Mouse (Mus musculus): Measurements from ENCODE around the gene Mapk11. TPM values are rescaled to one million over a fixed set of nuclear protein-coding genes. Genes with fewer than 3 reads are reported as not detected.

The Mapk11 gene
- total and polyA plus RNA-seq, 2 experiments from 2014 or later: 1.0 to 2.6 TPM

DNA sequence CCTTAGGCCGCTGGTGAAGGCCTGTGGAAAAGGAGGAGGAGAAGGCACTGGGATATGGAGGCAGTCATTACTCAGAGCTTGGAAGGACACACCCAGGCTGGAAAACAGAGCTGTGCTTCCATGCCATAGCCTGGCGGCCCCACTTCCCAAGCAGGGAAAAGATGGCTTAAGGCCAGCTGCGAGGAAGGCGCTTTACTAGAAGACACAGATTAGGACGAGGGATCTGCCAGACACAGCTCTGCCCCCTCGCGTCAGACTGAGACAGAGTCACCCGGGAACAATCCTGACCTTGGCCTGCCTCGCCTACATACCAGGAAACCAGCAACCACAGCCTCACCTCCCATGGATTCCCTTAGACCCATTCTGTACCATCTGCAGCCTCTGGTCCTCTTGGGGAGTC lies 39.3 kb downstream of the Mapk11 start:
- no peaks in the 10 kb centered on the region for H3K4me1 ChIP-seq (ENCODE audit: control insufficient read depth, insufficient read depth)
- ATAC-seq (ENCODE audit: insufficient read depth, low read depth): peak; percentile 76
- no peaks in the 10 kb centered on the region for H3K9me3 ChIP-seq (replicated peaks; ENCODE audit: control insufficient read depth, low read length)
- H3K27ac ChIP-seq (ENCODE audit: low read depth): no peak overlapping the region
- H3K4me2 ChIP-seq (ENCODE audit: low read depth, low read length): no peak overlapping the region
- H3K4me3 ChIP-seq (ENCODE audit: low read depth, low read length): no peak overlapping the region
- H3K9ac ChIP-seq (replicated peaks; ENCODE audit: low read depth, low read length): no peak overlapping the region
- DNase-seq (ENCODE audit: low spot score): peak; percentile 57
- WGBS: 43% methylated on average over 9 of the region's 9 CpGs
- H3K27me3 ChIP-seq (ENCODE audit: control insufficient read depth, insufficient read depth, low read length): no peaks in the 10 kb centered on the region
- TF ChIP-seq EP300 (IDR thresholded peaks at IDR 0.05; ENCODE audit: low read depth) (no peak), CTCF (IDR thresholded peaks at IDR 0.05; ENCODE audit: low read depth) (peak; percentile 41)
- H3K36me3 ChIP-seq (replicated peaks; ENCODE audit: control insufficient read depth, insufficient read depth, low read length): peaks cover 86% of the 10 kb centered on the region

DNA sequence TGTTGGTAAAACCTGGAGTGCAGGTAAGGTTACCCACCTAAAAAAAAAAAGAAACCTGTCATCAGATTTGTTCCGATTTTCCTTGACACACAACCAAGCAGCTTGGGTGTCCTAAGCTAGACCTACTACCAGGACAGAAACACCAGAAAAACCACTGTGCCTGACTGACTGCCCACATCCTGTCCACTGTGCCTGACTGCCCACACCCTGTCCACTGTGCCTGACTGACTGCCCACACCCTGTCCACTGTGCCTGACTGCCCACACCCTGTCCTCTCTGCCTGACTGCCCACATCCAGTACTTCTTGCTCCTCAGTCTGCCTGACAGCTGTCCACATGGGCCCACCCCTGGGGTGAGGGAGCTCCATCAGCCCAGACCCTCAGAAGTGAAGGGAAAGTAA lies 42.5 kb downstream of the Mapk11 start:
- no peak overlapping the region for H3K4me2 ChIP-seq (ENCODE audit: low read depth, low read length)
- H3K27me3 ChIP-seq (ENCODE audit: control insufficient read depth, insufficient read depth, low read length): no peaks in the 10 kb centered on the region
- ATAC-seq (ENCODE audit: insufficient read depth, low read depth): no peak
- no peak for TF ChIP-seq CTCF (IDR thresholded peaks at IDR 0.05; ENCODE audit: low read depth)
- no peak for TF ChIP-seq EP300 (IDR thresholded peaks at IDR 0.05; ENCODE audit: low read depth)
- H3K9ac ChIP-seq (replicated peaks; ENCODE audit: low read depth, low read length): no peak overlapping the region
- WGBS: 88% methylated on average over 1 of the region's 1 CpGs
- no peak overlapping the region for H3K27ac ChIP-seq (ENCODE audit: low read depth)
- peaks cover 88% of the 10 kb centered on the region for H3K36me3 ChIP-seq (replicated peaks; ENCODE audit: control insufficient read depth, insufficient read depth, low read length)
- no peaks in the 10 kb centered on the region for H3K4me1 ChIP-seq (ENCODE audit: control insufficient read depth, insufficient read depth)
- no peaks in the 10 kb centered on the region for H3K9me3 ChIP-seq (replicated peaks; ENCODE audit: control insufficient read depth, low read length)
- no peak overlapping the region for H3K4me3 ChIP-seq (ENCODE audit: low read depth, low read length)
- DNase-seq (ENCODE audit: low spot score): no peak

DNA sequence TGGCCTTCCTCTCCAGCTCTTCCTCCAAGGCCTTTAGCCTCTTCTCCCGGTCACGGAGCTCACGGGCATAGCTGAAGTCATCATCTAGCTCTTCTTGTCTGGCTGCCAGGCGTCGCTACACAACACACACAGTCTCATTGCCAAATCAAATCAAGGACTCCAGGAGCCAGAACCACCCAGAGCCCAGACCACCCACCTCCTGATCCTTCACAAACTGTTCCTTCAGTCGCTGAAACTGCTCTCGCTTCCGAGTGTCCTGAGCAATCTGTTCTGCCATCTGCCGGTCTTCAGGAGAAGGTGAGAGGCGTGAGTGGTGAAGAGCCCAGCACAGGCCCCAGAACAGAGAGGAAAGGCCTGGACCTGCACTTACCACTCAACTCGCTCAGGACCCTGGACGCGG lies 43.4 kb downstream of the Mapk11 start:
- Histone ChIP-seq H3K27ac (ENCODE audit: low read depth) (no peak overlapping the region), H3K4me1 (ENCODE audit: control insufficient read depth, insufficient read depth) (no peaks in the 10 kb centered on the region), H3K9ac (replicated peaks; ENCODE audit: low read depth, low read length) (no peak overlapping the region), H3K4me2 (ENCODE audit: low read depth, low read length) (no peak overlapping the region), H3K4me3 (ENCODE audit: low read depth, low read length) (no peak overlapping the region), H3K9me3 (replicated peaks; ENCODE audit: control insufficient read depth, low read length) (no peaks in the 10 kb centered on the region), H3K27me3 (ENCODE audit: control insufficient read depth, insufficient read depth, low read length) (no peaks in the 10 kb centered on the region), H3K36me3 (replicated peaks; ENCODE audit: control insufficient read depth, insufficient read depth, low read length) (peaks cover 88% of the 10 kb centered on the region)
- 85% methylated on average over 13 of the region's 13 CpGs for WGBS
- TF ChIP-seq CTCF (IDR thresholded peaks at IDR 0.05; ENCODE audit: low read depth) (no peak), EP300 (IDR thresholded peaks at IDR 0.05; ENCODE audit: low read depth) (no peak)
- no peak for DNase-seq (ENCODE audit: low spot score)
- ATAC-seq (ENCODE audit: insufficient read depth, low read depth): no peak

DNA sequence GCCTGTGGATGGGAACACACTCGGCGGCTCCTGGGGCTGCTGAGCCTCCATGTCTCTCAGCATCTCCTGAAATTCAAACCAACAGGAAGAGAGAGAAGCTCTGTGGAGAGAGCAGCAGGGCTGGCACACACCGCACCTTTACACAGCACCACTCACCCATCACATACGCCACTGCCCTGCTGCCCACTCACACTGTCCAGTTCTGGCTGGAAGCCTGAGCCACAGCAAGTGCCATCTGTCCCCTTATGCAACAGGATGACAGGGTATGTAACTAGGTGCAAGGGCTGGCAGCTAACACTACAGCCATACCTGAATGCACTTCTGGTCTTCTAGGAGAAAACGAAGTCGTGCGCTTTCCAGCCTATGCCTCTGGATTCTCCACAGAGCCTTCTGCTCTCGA lies 45.0 kb downstream of the Mapk11 start:
- Histone ChIP-seq H3K27me3 (ENCODE audit: control insufficient read depth, insufficient read depth, low read length) (no peaks in the 10 kb centered on the region), H3K36me3 (replicated peaks; ENCODE audit: control insufficient read depth, insufficient read depth, low read length) (peaks cover 92% of the 10 kb centered on the region), H3K9ac (replicated peaks; ENCODE audit: low read depth, low read length) (no peak overlapping the region), H3K9me3 (replicated peaks; ENCODE audit: control insufficient read depth, low read length) (no peaks in the 10 kb centered on the region), H3K4me3 (ENCODE audit: low read depth, low read length) (no peak overlapping the region), H3K4me2 (ENCODE audit: low read depth, low read length) (no peak overlapping the region), H3K27ac (ENCODE audit: low read depth) (no peak overlapping the region), H3K4me1 (ENCODE audit: control insufficient read depth, insufficient read depth) (no peaks in the 10 kb centered on the region)
- 91% methylated on average over 8 of the region's 8 CpGs for WGBS
- ATAC-seq (ENCODE audit: insufficient read depth, low read depth) (no peak), DNase-seq (ENCODE audit: low spot score) (no peak)
- TF ChIP-seq CTCF (IDR thresholded peaks at IDR 0.05; ENCODE audit: low read depth): no peak
- TF ChIP-seq EP300 (IDR thresholded peaks at IDR 0.05; ENCODE audit: low read depth): no peak

DNA sequence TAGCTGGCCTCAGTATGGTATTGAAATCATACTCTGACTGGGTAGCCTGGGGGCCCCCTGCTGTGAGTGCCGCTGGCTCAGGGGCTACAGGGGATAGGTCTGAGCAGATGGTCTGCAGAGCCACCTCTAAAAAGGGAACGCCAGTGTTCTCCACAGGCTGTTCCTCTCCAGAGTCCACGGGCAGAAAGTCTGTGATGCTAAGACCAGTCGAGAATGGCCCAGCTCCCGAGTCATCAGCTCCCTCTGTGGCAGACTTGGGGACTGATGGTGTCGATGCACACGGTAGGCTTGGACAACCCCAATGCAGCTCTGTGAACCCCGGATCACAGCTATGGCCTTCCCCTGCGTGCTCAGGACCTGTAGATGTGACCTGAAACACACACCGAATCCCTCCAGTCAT lies 45.5 kb downstream of the Mapk11 start:
- DNase-seq (ENCODE audit: low spot score) (no peak), ATAC-seq (ENCODE audit: insufficient read depth, low read depth) (no peak)
- Histone ChIP-seq H3K4me3 (ENCODE audit: low read depth, low read length) (no peak overlapping the region), H3K36me3 (replicated peaks; ENCODE audit: control insufficient read depth, insufficient read depth, low read length) (peaks cover 95% of the 10 kb centered on the region), H3K9ac (replicated peaks; ENCODE audit: low read depth, low read length) (no peak overlapping the region), H3K4me2 (ENCODE audit: low read depth, low read length) (no peak overlapping the region), H3K4me1 (ENCODE audit: control insufficient read depth, insufficient read depth) (no peaks in the 10 kb centered on the region), H3K27ac (ENCODE audit: low read depth) (no peak overlapping the region), H3K9me3 (replicated peaks; ENCODE audit: control insufficient read depth, low read length) (no peaks in the 10 kb centered on the region), H3K27me3 (ENCODE audit: control insufficient read depth, insufficient read depth, low read length) (no peaks in the 10 kb centered on the region)
- WGBS: 85% methylated on average over 10 of the region's 10 CpGs
- TF ChIP-seq CTCF (IDR thresholded peaks at IDR 0.05; ENCODE audit: low read depth) (no peak), EP300 (IDR thresholded peaks at IDR 0.05; ENCODE audit: low read depth) (no peak)

DNA sequence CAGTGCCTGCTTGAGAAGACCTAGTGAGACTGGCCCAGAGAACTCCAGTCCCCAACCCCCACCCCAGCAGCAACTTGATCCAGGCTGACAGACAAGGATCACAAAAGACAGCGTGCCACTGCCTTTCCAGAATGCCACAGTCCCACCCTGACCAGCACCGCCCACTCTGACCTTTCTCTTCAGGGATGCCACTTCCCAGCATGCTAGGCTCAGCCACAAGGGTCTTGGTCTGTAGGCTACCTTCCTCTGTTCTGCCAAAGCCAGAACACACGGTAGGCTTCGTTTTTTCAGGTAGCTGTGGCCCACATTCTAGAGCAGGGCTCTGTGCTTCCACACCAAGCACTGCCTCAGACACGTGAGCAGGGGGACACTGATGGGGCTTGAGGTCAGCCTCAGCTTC lies 46.8 kb downstream of the Mapk11 start:
- no peak for DNase-seq (ENCODE audit: low spot score)
- Histone ChIP-seq H3K9me3 (replicated peaks; ENCODE audit: control insufficient read depth, low read length) (no peaks in the 10 kb centered on the region), H3K27ac (ENCODE audit: low read depth) (no peak overlapping the region), H3K36me3 (replicated peaks; ENCODE audit: control insufficient read depth, insufficient read depth, low read length) (peaks cover 95% of the 10 kb centered on the region), H3K9ac (replicated peaks; ENCODE audit: low read depth, low read length) (no peak overlapping the region), H3K27me3 (ENCODE audit: control insufficient read depth, insufficient read depth, low read length) (no peaks in the 10 kb centered on the region), H3K4me2 (ENCODE audit: low read depth, low read length) (no peak overlapping the region), H3K4me1 (ENCODE audit: control insufficient read depth, insufficient read depth) (no peaks in the 10 kb centered on the region), H3K4me3 (ENCODE audit: low read depth, low read length) (no peak overlapping the region)
- TF ChIP-seq CTCF (IDR thresholded peaks at IDR 0.05; ENCODE audit: low read depth) (no peak), EP300 (IDR thresholded peaks at IDR 0.05; ENCODE audit: low read depth) (no peak)
- WGBS: 79% methylated on average over 5 of the region's 5 CpGs
- ATAC-seq (ENCODE audit: insufficient read depth, low read depth): no peak

All from heart, postnatal 0 days (tissue).